Mouse (Mus musculus): Measurements from ENCODE around the gene Rhox3h. TPM values are rescaled to one million over a fixed set of nuclear protein-coding genes. Genes with fewer than 3 reads are reported as not detected.
"Not testable (repeated sequence)": the region's sequence is repeated elsewhere in the genome, so short reads cannot be mapped to it uniquely, and the experiment has no call there.

The Rhox3h gene
- polyA plus RNA-seq (2012; ENCODE audit: insufficient read depth, insufficient read length, low replicate concordance, missing spikeins) = not detected in 2 replicates

DNA sequence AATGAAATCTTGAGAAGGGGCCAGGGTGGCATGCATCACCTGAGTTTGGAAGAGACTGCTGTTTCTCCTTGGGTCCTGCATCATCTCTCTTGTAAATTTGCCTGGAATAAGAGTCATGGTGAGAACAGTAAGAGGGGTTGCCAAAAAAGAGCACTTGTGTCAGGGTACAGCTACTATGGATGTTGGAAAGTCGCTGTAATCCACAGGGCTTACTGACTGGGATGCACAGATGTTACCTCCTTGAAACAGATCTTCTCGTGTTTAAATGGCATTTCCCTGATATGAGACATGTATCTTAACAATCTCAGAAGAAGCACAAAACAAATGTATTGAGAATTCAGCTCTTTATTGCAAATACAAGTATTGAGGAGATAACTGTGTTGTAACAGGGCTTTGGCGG lies at the start of gene Rhox3h:
Gene Rhox3h, minus strand, starts transcription at position 101 of the 400 bp plus-strand sequence.
- H3K27ac ChIP-seq (ENCODE audit: insufficient read depth, low read depth, low read length); H3K4me1 ChIP-seq (ENCODE audit: control insufficient read depth, insufficient read depth, low read length); H3K4me3 ChIP-seq (ENCODE audit: insufficient read depth, low read depth, low read length): not testable (repeated sequence)
- 100% methylated on average over 1 of the region's 3 CpGs for WGBS

DNA sequence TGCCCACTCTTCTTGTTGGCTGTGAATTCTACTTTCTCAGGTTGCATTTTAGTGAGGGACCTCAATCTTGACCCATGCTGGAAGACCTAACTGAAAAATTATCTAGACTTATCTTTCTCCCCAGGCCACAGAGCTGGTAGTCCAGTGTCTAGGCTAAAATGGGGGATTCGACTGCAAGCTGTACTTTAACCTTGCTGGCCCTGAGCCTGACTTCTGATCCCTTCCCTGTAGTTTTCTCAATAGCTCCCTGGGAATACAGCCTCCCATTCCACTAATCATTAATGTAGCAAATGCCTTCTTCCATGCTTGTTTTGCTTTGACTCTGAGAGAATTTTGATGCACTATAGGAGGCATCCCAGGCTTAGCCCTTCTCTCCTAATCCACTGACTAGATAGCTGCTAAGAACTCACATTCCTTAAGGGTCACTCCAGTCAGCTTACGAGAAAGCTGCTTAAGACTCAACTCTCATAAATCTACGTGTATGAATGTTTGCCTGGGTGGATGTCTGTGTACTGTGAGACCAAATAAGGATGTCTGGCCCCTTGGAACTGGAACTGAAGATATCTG lies 33.3 kb upstream of the Rhox3h start:
- TF ChIP-seq POLR2A (IDR thresholded peaks at IDR 0.05; ENCODE audit: insufficient read depth, low read depth, low read length) = no peak
- H3K4me3 ChIP-seq (ENCODE audit: insufficient read depth, low read depth, low read length) = no peak overlapping the region
- WGBS = 89% methylated on average over 3 of the region's 3 CpGs
- H3K27ac ChIP-seq (ENCODE audit: insufficient read depth, low read depth, low read length) = no peak overlapping the region
- H3K4me1 ChIP-seq (ENCODE audit: control insufficient read depth, insufficient read depth, low read length) = no peaks in the 10 kb centered on the region

DNA sequence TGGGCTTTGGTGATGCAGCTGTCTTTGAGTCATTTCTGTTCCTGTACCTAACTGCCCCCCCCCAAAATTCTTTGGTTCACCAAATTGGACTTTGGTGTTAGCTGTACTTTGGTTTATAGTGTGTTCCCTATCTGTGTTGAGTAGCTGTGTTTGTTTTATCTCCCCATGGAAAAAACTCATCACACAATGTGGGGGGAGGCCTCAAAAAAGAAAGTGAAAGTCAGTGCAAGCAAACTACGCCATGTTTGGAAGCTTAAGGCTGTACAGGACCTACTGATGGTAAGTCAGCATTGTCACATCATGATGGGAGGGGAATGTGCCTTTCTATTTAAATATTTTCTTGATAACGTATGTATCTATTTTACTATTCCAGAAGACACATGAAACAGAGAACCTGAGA lies 23.7 kb upstream of the Rhox3h start:
- no peak overlapping the region for H3K4me3 ChIP-seq (ENCODE audit: insufficient read depth, low read depth, low read length)
- TF ChIP-seq CTCF (IDR thresholded peaks at IDR 0.05; ENCODE audit: insufficient read depth, low read depth, low read length) = no peak
- no peak for TF ChIP-seq POLR2A (IDR thresholded peaks at IDR 0.05; ENCODE audit: insufficient read depth, low read depth, low read length)
- no peak overlapping the region for H3K27ac ChIP-seq (ENCODE audit: insufficient read depth, low read depth, low read length)
- 80% methylated on average over 2 of the region's 2 CpGs for WGBS
- H3K4me1 ChIP-seq (ENCODE audit: control insufficient read depth, insufficient read depth, low read length) = no peaks in the 10 kb centered on the region

DNA sequence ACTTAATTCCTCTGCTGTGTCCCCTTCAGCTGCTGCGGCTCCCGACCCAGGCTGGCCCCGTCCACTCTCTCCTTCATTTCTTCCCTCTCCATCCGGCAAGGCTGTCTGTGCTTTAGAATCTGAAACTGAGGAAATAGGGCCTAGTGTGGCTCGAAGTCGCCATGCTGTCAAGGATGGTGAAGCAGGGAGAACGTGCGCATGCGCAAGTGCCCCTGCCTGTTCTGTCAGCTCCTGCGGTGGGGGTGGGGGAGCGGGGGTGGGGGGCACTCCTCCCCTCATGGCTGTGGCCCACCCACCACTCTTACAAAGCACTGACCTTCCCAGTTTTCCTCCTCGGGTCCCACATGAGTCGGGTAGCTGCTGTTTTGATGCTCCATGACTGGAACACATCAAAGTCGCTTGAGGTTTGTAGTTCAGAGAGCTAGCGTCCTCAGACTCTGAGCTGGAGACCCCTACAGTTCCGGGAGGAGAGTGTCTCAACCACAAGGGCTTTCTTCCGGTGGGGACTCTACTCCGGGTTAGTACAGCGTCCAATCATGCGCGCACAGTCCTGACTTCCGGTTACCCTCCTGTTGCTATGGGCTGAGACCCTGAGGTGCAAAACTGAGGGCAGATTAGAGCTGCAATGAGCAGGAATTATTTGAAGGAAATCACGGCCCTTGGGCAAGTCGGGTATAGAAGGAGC lies 14.6 kb upstream of the Rhox3h start:
- no peak overlapping the region for H3K27ac ChIP-seq (ENCODE audit: insufficient read depth, low read depth, low read length)
- WGBS = 89% methylated on average over 24 of the region's 24 CpGs
- TF ChIP-seq CTCF (IDR thresholded peaks at IDR 0.05; ENCODE audit: insufficient read depth, low read depth, low read length) (no peak), POLR2A (IDR thresholded peaks at IDR 0.05; ENCODE audit: insufficient read depth, low read depth, low read length) (no peak)
- no peaks in the 10 kb centered on the region for H3K4me1 ChIP-seq (ENCODE audit: control insufficient read depth, insufficient read depth, low read length)
- no peak overlapping the region for H3K4me3 ChIP-seq (ENCODE audit: insufficient read depth, low read depth, low read length)

DNA sequence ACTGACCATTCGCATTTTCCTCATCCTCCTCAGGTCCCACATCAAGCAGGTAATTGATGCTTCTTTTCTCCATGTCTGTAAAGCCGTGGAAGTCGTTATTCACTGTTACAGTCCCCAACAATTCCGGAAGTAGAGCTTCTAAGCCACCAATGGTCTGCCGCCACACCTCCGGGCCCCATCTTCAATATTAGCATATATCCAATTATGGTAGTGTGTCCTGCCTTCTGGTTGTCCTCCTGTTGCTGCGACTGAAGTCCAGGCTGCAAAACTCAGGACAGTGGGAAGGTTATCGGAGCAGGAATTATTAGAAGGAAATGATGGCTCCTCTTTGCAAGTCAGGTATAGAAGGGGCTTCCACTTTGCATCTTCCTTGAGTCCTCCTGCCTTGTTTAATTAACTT lies 4.6 kb upstream of the Rhox3h start, which contains the start of gene Rhox2h:
Gene Rhox2h, minus strand, starts transcription at position 101 of the 400 bp plus-strand sequence.
- H3K4me3 ChIP-seq (ENCODE audit: insufficient read depth, low read depth, low read length); H3K27ac ChIP-seq (ENCODE audit: insufficient read depth, low read depth, low read length); H3K4me1 ChIP-seq (ENCODE audit: control insufficient read depth, insufficient read depth, low read length): not testable (repeated sequence)
- WGBS = 87% methylated on average over 8 of the region's 8 CpGs

DNA sequence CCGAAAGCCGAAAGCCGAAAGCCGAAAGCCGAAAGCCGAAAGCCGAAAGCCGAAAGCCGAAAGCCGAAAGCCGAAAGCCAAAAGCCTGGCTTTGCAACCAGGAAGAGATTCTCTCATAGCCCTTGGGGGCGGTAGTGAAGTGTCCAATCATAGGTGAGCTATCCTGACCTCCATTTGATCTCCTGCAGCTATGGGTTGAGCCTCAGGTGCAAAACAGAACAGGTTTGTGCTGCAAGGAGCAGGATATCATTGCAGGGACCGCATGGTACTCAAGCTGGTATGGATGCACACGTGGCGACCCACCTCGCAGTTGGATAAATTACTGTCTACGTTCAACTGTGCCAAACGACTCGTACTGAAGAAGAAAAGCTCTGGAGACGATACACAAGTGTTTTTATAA lies 17.3 kb downstream of the Rhox3h start, which contains the start of gene Rhox4g:
Gene Rhox4g, minus strand, starts transcription at position 101 of the 400 bp plus-strand sequence.
- H3K27ac ChIP-seq (ENCODE audit: insufficient read depth, low read depth, low read length); H3K4me3 ChIP-seq (ENCODE audit: insufficient read depth, low read depth, low read length); H3K4me1 ChIP-seq (ENCODE audit: control insufficient read depth, insufficient read depth, low read length): not testable (repeated sequence)
- 90% methylated on average over 19 of the region's 20 CpGs for WGBS

DNA sequence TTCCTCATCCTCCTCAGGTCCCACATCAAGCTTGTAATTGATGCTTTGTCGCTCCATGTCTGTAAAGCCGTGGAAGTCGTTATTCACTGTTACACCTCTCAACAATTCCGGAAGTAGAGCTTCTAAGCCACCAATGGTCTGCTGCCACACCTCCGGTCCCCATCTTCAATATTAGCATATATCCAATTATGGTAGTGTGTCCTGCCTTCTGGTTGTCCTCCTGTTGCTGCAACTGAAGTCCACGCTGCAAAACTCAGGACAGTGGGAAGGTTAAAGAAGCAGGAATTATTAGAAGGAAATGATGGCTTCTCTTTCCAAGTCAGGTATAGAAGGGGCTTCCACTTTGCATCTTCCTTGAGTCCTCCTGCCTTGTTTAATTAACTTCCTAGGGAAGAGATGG lies 25.2 kb downstream of the Rhox3h start, which contains the start of gene Rhox2g:
Gene Rhox2g, minus strand, starts transcription at position 101 of the 400 bp plus-strand sequence.
- not testable (repeated sequence) for H3K27ac ChIP-seq (ENCODE audit: insufficient read depth, low read depth, low read length); H3K4me3 ChIP-seq (ENCODE audit: insufficient read depth, low read depth, low read length); H3K4me1 ChIP-seq (ENCODE audit: control insufficient read depth, insufficient read depth, low read length)
- 95% methylated on average over 6 of the region's 6 CpGs for WGBS

DNA sequence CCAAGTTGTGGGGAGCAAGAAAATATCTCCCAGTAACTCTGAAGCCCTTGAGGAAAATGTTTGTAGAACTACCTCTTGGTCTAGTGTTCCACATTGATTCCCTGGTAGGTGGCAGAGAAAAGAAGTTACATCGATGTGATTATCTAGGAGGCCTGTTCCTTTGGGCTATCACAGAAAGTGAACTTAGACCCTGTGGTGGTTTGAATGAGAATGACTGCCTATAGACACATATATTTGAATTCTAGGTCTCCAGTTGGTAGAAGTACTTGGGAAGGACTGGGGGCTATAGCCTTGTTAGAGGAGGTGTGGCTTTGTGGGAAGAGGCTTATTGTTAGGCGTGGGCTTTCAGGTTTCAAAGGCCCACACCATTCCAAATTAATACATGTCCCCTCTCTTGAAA lies 40.1 kb downstream of the Rhox3h start, which contains the start of gene Rhox3g:
Gene Rhox3g, minus strand, starts transcription at position 101 of the 400 bp plus-strand sequence.
- not testable (repeated sequence) for H3K4me1 ChIP-seq (ENCODE audit: control insufficient read depth, insufficient read depth, low read length); H3K4me3 ChIP-seq (ENCODE audit: insufficient read depth, low read depth, low read length); H3K27ac ChIP-seq (ENCODE audit: insufficient read depth, low read depth, low read length)
- 98% methylated on average over 2 of the region's 2 CpGs for WGBS

Other genes with a start within 250 kb of the Rhox3h start
- gene Rhox4b, start 236.3 kb downstream of the Rhox3h start, polyA plus RNA-seq (2012; ENCODE audit: insufficient read depth, insufficient read length, low replicate concordance, missing spikeins) = not detected in 2 replicates
- gene Rhox2c, start 215.1 kb downstream of the Rhox3h start, polyA plus RNA-seq (2012; ENCODE audit: insufficient read depth, insufficient read length, low replicate concordance, missing spikeins) = not detected in 2 replicates
- not detected in 2 replicates for gene Rhox3c, start 210.2 kb downstream of the Rhox3h start, polyA plus RNA-seq (2012; ENCODE audit: insufficient read depth, insufficient read length, low replicate concordance, missing spikeins)
- not detected in 2 replicates for gene Rhox4c, start 188.4 kb downstream of the Rhox3h start, polyA plus RNA-seq (2012; ENCODE audit: insufficient read depth, insufficient read length, low replicate concordance, missing spikeins)
- gene Rhox2d, start 175.3 kb downstream of the Rhox3h start, polyA plus RNA-seq (2012; ENCODE audit: insufficient read depth, insufficient read length, low replicate concordance, missing spikeins) = not detected in 2 replicates
- gene Rhox4d, start 154.4 kb downstream of the Rhox3h start, polyA plus RNA-seq (2012; ENCODE audit: insufficient read depth, insufficient read length, low replicate concordance, missing spikeins) = not detected in 2 replicates
- not detected in 2 replicates for gene Rhox2e, start 138.3 kb downstream of the Rhox3h start, polyA plus RNA-seq (2012; ENCODE audit: insufficient read depth, insufficient read length, low replicate concordance, missing spikeins)
- gene Rhox3e, start 126.7 kb downstream of the Rhox3h start, polyA plus RNA-seq (2012; ENCODE audit: insufficient read depth, insufficient read length, low replicate concordance, missing spikeins) = not detected in 2 replicates
- not detected in 2 replicates for gene Rhox4e, start 111.4 kb downstream of the Rhox3h start, polyA plus RNA-seq (2012; ENCODE audit: insufficient read depth, insufficient read length, low replicate concordance, missing spikeins)
- gene Rhox2f, start 97.4 kb downstream of the Rhox3h start, polyA plus RNA-seq (2012; ENCODE audit: insufficient read depth, insufficient read length, low replicate concordance, missing spikeins) = not detected in 2 replicates
- not detected in 2 replicates for gene Rhox3f, start 87.8 kb downstream of the Rhox3h start, polyA plus RNA-seq (2012; ENCODE audit: insufficient read depth, insufficient read length, low replicate concordance, missing spikeins)
- not detected in 2 replicates for gene Rhox4f, start 61.1 kb downstream of the Rhox3h start, polyA plus RNA-seq (2012; ENCODE audit: insufficient read depth, insufficient read length, low replicate concordance, missing spikeins)
- gene Rhox3g, start 40.2 kb downstream of the Rhox3h start, polyA plus RNA-seq (2012; ENCODE audit: insufficient read depth, insufficient read length, low replicate concordance, missing spikeins) = not detected in 2 replicates
- gene Rhox2g, start 25.3 kb downstream of the Rhox3h start, polyA plus RNA-seq (2012; ENCODE audit: insufficient read depth, insufficient read length, low replicate concordance, missing spikeins) = not detected in 2 replicates
- gene Rhox4g, start 17.4 kb downstream of the Rhox3h start, polyA plus RNA-seq (2012; ENCODE audit: insufficient read depth, insufficient read length, low replicate concordance, missing spikeins) = not detected in 2 replicates
- not detected in 2 replicates for gene Rhox2h, start 4.5 kb upstream of the Rhox3h start, polyA plus RNA-seq (2012; ENCODE audit: insufficient read depth, insufficient read length, low replicate concordance, missing spikeins)
- gene Rhox5, start 136.1 kb upstream of the Rhox3h start, polyA plus RNA-seq (2012; ENCODE audit: insufficient read depth, insufficient read length, low replicate concordance, missing spikeins) = not detected in 2 replicates
- gene Rhox6, start 158.1 kb upstream of the Rhox3h start, polyA plus RNA-seq (2012; ENCODE audit: insufficient read depth, insufficient read length, low replicate concordance, missing spikeins) = not detected in 2 replicates
- not detected in 2 replicates for gene Rhox7a, start 162.9 kb upstream of the Rhox3h start, polyA plus RNA-seq (2012; ENCODE audit: insufficient read depth, insufficient read length, low replicate concordance, missing spikeins)
- not detected in 2 replicates for gene Rhox8, start 210.2 kb upstream of the Rhox3h start, polyA plus RNA-seq (2012; ENCODE audit: insufficient read depth, insufficient read length, low replicate concordance, missing spikeins)
- not detected in 2 replicates for gene Rhox7b, start 228.5 kb upstream of the Rhox3h start, polyA plus RNA-seq (2012; ENCODE audit: insufficient read depth, insufficient read length, low replicate concordance, missing spikeins)
- gene Rhox9, start 233.0 kb upstream of the Rhox3h start, polyA plus RNA-seq (2012; ENCODE audit: insufficient read depth, insufficient read length, low replicate concordance, missing spikeins) = not detected in 2 replicates

Measured in olfactory bulb, adult 2 months (tissue).